Mouse (Mus musculus) cerebellum, adult 18-20 months (tissue): ENCODE data around the gene Tnfrsf1a.

Source experiments
- DNase-seq, 2 experiments: peaks; one replicate each; pipeline ENCODE4 v3.0.0; 2021

Gene Tnfrsf1a

DNA sequence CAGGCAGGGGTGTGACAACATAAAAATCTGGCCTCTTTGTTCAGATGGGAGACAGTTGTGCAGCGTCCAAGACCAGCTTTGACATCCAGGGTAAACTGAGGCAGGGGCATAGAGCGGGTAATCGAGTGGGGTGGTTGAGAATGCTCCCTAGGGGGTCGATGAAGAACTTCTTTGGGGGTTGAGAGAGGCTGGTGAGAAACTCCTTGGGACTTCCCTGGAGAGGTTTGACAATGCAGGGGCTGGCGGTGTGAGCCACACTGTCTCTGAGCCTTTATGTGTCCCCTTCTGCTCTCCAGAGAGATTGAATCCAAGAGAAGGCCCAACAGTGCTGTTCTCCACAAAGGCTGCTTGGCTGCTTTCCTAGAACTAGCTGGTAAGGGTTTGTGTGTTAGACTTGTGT is 40.7 kb downstream of the Tnfrsf1a start:
- no peak for DNase-seq

GRCm38 (mm10) chr6:125405461-125406382 is 56.6 kb downstream of the Tnfrsf1a start:
- DNase-seq, result no peak

- DNase-seq, result no peak
Observed at GRCm38 (mm10) chr6:125407224-125407623, 58.1 kb downstream of the Tnfrsf1a start.

GRCm38 (mm10) chr6:125407657-125408056 is 58.5 kb downstream of the Tnfrsf1a start:
- no peak for DNase-seq

DNA sequence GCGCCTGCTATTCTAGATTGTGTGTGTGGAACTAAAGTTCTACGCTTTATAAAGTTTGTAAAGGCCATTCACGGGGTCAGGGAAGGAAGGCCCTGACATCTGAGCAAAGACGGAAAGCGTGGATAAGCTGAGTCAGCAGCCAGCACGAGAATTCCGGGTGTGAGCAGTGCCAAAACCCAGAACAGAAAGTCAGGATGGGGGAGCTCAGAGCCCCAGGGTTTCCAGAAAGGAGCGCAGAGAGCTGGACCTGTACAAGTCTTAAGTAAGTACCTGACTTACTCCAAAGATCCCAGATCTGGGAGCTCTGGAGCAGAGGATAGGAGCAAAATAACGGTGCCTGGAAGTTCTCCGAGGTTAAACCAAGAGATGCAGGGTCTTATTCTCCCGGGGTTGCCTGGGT is 61.4 kb downstream of the Tnfrsf1a start:
- DNase-seq, result no peak

GRCm38 (mm10) chr6:125410995-125411547 is 61.9 kb downstream of the Tnfrsf1a start:
- no peak for DNase-seq

DNA sequence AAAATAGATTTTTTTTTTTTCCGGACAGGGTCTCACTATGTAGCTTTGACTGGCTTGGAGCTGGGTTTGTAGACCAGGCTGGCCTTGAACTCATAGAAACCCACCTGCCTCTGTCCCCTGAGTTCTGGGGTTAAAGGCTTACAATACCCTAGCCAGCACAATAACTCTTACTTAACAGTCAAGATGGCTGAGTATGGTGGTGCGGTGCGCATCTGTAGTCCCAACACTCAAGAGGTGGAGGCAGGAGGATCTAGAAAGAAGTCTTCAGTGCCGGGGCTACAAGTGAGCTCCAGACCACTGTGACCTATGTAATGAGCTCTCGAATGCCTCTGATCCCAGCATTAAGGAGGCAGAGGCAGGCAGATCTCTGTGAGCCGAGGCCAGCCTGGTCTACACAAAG is 62.5 kb downstream of the Tnfrsf1a start:
- no peak for DNase-seq
